Mouse (Mus musculus): Measurements from ENCODE around the gene Pex14.
"Not testable (repeated sequence)": the region's sequence is repeated elsewhere in the genome, so short reads cannot be mapped to it uniquely, and the experiment has no call there.

Pex14 gene

DNA sequence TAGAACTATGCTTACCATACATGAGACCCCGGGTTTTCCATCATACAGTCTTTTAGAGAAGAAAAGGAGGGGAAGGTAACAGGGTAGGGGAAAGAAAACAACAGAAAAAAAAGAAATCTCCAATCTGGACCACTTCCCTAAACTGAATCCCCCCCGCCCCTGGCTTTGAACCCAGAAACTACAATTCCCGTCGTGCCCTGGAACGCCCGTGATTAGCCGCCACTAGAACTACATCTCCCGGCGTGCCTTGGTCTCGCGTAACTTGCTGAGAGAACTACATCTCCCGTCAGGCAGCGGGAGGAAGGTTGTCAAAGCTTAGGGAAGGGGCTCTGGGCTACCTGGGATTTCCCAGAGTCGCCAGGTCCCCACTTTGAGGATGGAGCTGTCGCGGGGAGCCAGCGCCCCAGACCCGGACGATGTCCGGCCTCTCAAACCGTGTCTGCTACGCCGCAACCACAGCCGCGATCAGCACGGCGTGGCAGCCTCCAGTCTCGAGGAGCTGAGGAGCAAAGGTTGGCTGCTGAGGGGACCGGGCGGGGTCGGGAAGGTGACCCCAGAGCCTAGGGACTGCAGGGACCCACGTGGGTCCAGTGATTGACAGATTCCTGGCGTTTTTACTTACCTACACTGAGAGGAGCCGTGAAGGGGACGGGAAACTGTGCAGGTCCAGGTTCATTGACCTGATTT, 4.3 kb upstream of the Pex14 start, which contains the start of gene Dffa:
Gene Dffa, plus strand, starts transcription at position 272 of the 687 bp plus-strand sequence.
- peak; percentile 93 for DNase-seq (ENCODE audit: low read depth, low spot score)

DNA sequence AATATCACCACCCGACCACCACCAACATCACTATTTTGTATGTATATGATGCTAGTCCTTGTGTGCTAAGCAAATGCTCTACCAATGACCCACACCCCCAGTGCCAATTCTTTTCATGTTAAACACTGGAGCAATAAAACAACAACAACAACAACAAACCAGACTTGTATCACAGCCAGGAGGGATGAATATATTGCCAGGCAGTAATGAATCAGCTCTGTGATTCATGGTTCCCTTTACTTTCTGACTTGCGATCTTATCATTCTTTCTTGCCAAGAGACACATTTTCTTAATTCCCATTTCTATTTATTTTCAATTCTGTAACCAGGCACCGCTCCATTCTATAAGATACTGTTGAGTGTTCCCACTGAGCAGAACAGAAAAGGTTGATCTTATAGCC, 1.8 kb upstream of the Pex14 start:
- DNase-seq (ENCODE audit: low read depth, low spot score): no peak

DNA sequence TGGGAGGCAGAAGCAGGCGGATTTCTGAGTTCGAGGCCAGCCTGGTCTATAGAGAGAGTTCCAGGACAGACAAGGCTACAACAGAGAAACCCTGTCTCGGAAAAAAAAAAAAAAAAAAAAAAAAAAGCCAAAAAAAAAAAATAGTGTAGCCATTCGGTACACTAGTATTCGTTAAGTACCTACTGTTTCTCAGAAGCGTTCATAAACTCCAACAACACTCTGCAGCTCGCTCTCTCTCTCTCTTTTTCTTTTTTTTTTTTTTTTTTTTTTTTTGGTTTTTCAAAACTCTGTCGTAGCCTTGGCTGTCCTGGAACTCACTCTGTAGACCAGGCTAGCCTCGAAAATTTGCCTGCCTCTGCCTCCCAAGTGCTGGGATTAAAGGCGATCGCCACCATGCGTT, 773 bp upstream of the Pex14 start:
- not testable (repeated sequence) for DNase-seq (ENCODE audit: low read depth, low spot score)

DNA sequence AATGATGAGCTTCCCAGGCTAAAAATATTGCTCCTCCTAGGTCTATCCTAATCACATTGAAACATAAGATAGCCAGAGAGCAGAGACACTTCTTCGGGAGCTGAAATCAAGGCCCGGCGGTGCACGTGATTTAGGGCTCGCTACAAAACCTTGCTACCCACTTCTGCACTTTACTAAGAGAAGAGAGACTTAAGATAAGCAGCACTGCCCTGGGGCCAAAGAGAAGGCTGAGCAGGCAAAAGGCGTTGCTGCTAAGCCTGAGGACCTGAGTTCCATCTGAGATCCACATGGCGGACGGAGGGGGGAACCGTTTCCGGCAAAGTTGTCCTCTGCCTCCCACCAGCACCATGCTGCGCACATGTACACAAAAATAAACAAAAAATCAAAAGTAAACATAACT, 1.1 kb downstream of the Pex14 start:
- DNase-seq (ENCODE audit: low read depth, low spot score): no peak

DNA sequence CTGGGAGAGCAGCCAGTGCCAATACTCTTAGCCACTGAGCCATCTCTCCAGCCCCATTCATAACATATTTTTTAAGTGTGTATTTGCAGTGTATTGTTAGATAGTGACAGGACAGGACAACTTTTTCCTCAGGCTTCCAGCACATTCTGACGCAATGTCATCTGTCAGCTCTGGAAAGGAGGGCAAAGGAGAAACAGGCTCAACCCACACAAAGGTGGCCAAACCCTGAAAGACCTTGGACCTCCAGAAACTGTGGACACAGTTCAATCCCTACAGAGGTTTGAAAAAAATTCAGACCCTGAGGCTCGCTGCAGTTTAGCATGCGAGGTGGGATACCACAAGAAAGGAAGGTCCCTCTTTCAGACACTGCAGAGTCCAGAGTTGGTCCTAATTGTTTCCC, 1.7 kb downstream of the Pex14 start:
- no peak for DNase-seq (ENCODE audit: low read depth, low spot score)

DNA sequence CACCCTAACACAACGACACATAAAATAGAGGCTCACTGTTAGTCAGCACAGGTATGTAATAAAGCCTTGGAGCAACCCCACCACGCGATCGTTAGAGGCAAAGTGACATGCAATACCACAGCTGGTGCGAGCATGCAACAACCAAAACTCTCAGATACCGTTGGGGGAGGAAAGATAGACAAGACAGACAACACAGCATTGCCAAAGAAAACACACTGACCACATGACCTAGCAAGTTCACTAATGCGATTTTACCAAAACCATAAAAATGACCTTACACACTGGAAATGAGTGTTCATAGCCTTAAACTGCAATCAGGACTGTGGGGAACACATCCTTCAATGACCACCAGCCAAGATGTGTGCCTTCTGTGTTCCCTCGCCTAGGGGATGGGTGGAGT, 8.3 kb downstream of the Pex14 start:
- no peak for DNase-seq (ENCODE audit: low read depth, low spot score)

DNA sequence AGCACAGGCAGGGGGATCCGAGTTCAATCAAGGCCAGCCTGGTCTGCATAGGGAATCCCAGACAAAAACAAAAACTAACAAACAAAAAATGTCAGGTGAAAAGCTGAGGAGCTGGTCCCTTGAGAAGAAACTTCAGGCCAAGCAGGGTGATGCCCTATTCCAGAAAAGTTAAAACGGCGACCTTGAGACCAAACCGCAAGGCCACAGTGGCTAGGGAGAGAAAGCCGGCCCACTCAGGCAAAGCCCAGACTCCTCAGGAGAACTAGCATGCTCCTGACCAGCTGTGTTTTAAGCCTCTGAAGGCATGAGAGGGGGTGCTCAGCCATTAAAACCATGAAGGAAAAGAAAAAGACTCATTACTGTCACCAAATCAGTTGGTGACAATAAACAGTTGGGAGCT, 14.3 kb downstream of the Pex14 start:
- no peak for DNase-seq (ENCODE audit: low read depth, low spot score)

DNA sequence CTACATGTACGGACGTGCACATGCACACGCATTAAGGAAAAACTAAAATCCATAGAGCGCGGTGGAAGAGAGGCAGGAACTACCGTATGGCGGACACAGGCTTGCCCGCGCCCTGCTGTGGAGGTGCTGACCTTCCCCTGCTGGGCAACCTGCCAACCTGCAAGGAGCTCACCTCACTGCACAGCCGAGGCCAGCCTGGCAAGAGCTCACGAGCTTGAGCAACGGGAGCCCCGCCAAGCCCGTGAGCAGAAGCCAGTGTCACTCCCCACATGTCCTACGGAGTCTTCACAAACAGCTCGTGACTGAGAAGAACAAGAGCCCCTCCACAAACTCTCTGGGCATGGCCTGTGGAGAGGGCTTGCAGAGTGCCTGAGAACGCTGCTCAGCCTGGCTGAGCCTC, 18.1 kb downstream of the Pex14 start:
- DNase-seq (ENCODE audit: low read depth, low spot score): no peak

DNA sequence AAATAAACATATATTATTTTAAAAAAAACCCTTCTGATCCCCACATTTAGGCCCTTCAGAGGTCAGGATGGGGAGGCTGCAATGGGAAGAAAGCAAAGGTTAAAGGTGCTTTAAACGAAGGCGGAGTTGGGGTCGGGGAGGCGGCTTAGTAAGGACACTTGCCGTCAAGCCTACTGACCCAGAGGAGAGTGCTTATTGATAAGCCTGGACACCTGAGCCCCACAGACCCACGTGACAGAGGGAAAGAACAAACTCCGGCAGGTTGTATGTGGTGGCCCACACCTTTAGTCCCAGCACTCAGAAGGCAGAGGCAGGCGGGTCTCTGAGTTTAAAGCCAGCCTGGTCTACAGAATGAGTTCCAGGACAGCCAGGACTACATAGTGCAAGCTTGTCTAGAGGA, 19.6 kb downstream of the Pex14 start:
- DNase-seq (ENCODE audit: low read depth, low spot score): no peak

DNA sequence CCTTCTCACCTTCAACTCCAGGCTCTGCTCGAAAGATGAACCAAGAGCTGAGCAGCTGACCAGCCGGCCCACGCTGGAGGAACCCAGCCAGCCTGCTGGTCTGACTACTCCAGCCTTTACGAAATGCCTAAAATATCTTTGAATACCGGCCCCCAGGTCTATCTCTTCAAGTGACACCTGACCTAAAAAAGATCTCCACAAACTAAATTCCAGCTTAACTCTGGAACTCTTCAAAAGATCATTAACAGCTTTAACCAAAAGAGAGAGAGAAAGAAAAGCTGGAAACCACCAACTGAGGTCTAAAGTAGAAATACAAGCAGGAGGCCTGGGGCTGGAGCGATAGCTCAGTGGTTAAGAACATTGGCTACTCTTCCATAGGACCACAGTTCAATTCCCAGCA, 20.0 kb downstream of the Pex14 start:
- DNase-seq (ENCODE audit: low read depth, low spot score): no peak

DNA sequence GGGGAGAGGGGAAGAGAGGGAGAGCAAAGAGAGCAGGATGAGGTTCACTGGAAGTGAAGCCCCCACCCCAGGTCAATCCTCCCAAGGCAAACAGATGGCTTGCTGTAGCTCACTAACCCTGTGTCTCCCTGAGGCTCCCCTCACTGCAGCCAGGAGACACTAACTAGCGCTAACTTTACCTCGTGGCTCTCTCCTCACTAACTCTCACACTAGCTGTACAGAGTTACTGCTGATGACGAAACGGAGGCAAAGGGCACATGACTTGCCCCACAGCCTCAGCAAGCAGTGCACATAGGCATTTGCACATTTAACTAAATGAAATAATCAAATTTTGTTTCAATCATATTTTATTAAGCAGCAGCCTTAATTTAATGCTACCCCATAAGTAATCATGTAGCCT, 21.4 kb downstream of the Pex14 start:
- no peak for DNase-seq (ENCODE audit: low read depth, low spot score)

DNA sequence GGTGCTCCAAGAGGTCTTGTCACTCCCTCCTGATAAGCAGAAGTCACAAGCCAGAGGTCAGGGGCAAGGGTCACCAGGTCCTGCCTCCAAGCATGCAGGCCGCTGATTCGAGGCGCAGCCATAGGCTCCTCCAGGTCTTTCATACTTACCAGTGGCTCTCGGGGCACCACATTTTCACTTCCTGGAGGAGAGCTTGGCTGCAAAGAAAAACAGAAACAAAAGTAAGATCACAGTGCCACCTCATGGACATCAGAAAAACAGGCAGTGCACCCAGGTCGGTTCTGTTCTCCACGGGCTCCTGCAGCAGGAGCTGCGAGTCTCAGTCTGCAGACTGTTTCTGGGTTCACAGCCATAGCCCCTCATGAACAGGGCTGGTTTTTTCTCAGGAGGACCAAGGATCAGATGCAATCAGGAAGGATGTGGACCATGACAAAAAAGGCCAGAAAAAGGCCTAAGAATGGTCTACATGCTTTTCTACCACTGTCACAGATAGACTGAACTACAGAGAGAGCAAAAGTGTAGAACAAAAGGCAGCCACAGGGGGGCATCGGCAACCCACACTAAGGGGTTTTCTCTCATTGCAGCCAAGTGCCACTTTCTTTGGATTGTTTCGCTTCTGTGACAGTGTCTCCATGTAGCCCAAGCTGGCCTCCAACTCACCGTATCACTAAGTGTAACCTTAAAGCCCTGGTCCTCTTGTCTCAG, 23.7 kb downstream of the Pex14 start:
- DNase-seq (ENCODE audit: low read depth, low spot score): peak; percentile 78

DNA sequence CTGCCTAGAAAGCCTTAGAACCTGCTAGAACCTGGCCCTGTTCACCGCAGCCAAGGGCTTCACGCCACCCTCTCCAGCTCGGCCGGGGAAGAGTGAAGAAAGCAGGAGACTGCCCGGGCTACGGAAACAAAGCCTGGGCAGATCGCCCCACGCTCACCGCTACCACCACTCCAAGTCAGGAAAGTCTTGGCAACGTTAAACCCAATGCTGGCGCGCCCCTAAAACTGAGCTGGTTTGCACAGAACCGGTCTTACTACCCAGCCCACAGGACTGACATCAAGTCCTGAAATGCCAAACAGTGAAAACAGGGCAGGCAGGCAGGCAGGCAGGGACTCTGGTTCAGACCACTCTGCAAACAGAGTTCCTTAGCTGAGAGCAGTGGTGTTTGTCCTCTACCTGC, 24.6 kb downstream of the Pex14 start:
- no peak for DNase-seq (ENCODE audit: low read depth, low spot score)

DNA sequence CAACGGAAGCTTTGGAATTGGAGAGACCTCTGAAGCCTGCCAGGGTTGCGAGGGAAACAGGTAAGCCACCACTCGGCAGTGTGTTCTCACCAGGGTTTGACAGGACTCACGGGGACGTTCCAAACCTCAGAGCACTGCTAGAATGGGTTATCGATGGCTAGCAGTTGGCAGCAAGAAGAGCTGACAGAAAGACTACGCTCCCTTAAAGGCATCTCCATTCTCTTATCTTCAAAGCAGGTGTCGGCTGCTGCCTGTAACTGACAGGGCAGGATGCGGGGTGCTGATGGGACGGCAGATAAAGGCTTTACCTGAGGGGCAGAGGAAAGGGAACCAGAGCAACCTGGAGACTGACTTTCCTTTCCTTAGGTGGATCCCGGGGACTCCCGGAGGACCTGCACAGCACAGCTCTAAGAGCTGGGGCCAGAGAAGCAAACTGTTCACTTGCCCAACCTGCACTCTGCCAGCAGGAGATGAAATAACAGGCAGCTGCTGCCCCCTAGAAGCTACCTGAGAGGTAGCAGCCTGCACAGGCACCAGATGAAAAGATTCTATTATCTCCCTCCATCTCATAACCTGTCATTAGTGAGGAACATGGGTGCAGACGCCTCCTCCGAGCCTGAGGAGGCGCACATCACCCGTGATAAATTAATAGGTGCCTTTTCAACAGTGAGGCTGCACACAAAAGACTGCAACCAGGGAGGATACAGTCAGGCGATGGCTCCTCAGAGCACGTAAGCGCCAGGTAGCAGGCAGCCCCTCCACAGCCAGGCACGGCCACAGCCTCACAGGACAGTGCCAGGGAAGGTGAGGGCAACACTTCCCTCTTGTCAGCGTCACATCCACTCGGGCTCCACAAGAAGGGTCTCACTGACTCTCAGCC, 32.8 kb downstream of the Pex14 start:
- DNase-seq (ENCODE audit: low read depth, low spot score): peak; percentile 55

DNA sequence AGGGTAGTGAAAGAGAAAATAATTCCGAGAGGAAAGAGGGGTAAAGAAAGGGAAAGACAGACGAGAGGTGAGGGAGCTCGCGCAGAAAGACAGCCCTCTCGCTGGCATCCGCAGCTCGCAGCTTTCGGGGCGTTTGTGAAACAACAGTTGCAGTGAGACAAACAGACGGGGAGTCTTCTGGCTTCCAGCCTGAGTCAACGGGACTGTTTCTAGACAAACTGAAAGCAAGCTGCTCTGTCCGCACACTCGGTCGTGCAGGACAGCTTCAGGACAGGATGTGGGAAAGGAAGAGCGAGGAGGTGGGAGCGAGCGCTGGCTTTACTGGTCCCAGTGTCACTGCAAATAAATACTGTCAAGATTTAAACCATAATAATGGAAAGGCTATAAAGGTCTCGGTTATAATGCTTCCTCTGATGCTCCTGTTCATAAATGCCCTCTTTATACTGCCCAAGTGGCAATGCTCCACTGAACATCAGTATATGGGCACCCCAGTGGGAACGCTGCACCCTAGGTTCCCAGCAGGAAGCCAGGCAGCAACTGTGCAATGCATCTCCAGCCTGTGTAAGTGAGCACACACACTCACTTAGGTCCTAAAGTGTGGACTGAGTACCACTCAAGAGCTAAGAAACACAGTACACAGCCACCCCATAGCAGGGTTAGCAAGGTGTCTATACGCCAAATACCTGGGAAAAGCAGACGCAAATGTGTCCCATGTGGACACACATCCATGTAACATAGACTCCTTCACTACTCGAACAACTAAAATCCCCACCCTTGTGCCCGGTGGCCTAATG, 35.4 kb downstream of the Pex14 start:
- no peak for DNase-seq (ENCODE audit: low read depth, low spot score)

DNA sequence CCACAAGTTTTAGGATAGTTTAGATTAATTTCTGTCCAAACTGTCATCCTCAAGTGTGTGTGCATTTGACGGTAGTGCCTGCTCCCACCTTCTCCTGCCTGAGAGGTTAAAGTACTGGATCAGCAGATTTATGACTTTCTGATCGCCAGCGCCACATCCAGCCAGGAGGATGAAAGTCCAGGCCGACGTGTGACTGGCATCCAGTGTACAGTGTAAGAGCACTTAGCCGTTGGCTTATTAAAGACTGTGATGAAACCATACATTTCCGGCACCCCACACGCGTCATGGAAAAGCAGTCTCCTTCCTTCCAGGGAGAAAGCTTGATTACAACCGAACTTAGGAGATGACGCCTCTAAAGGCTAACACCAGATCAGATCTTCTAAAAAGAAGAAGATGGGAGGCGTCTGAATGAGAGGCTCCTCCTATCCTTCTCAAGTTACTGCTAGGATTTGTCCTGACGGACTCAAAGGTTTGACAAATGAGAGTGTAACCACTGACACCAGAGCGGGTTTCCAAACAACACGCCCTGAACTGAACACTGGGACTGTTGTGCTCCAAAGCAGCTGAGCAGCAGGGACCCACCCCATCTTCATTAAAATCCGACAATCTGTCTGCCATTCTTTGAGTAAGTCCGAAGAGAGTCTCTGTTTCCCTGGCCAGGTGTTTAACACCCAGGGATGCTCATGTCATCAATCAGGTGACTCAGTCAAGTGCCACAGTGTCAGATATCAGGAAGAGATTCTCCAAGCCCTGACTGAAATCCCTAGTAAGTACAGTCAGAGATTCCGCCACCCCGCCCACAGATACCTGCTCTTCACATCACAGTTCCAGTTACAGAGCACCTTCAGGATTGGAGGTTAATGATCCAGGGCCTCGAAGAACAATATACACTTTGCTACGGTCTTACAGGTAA, 37.0 kb downstream of the Pex14 start:
- no peak for DNase-seq (ENCODE audit: low read depth, low spot score)

DNA sequence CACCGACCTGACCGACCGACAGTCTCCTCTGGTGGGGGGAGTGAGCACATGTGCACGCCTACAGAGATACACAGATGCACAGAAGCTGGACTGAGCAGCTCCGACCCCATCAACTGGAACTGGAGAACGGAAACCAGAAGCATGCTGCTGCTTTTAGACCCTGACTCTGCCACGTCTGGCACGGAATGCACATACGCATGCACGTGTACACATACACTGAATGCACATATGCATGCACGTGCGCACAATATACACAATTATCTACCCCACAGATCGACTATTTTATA, 38.3 kb downstream of the Pex14 start:
- DNase-seq (ENCODE audit: low read depth, low spot score): no peak

DNA sequence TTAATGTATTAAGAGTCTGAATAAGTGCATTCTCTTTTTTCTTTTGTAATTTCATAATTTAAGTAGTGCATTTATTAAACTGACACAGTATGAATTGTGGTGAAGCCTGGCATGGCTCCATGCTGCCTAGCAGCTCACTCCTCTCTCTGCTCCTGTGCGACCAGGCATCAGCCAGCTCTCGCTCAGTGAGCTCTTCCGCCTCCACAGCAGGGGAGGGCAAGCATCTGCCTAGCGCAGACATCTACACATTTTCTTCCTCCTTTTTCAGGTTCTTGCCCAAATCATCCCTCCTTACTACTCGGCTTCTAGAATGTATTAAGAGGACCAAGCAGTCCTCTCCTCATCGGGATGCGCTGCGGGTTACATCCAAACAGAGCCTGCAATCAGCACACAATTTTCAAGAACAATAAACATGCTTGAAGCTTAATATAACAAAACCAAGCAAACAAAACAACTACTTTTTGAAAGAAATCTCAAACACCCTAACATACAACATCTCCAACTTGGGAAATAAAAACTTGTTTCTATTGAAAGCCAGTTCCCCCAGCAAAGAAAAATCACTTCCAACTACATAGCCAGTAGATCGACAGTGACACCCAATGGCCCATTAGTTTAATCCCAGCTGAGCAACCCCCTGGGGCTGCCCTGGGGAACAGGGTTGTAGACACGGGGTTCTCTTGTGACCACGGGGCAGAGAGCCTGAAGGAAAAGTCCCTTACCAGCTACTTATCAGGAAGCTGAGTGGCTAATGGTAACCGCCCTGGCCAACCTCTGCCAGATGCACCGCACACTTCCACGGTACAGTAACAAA, 38.9 kb downstream of the Pex14 start:
- DNase-seq (ENCODE audit: low read depth, low spot score): no peak

DNA sequence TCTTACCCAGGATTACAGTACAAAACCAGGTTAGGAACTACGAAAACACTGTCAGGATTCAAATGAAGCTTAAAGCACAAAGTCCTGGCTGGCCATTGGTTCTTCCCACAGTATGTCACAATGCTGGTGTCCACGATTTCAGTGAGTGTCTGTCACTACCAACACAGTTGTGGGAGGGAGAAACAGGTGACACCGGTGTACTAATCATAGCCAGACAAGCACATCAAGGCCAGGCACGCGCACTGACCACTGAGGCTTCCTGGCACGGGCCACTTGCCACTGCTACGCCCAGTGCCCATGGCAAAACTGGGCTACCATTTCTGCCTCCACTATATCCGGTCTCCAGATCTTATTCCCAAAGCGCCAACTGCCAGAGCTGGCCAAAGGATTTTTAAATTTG, 40.0 kb downstream of the Pex14 start:
- no peak for DNase-seq (ENCODE audit: low read depth, low spot score)

DNA sequence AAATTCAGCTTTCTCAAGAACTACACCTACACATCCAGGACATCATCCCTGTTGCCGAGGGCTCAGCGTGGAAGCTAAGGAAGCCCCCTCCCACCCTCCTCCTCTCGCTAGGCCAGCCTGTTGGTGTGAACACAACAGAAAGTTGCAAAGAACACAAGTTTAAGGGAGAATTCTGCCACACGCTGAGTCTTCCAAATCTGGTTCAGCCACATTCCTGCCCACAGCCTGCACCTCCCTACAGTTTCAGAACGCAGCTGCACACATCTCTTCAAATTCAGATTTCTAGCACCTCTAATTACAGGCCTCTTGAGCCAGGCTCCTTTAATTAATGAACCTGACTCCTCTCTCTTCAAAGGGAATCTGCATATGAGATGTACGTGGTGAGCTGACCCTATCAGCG, 41.4 kb downstream of the Pex14 start:
- DNase-seq (ENCODE audit: low read depth, low spot score): no peak
